Mouse (Mus musculus): Measurements from ENCODE around the gene Mecom. TPM values are rescaled to one million over a fixed set of nuclear protein-coding genes. Genes with fewer than 3 reads are reported as not detected.
"Not testable (repeated sequence)": the region's sequence is repeated elsewhere in the genome, so short reads cannot be mapped to it uniquely, and the experiment has no call there.

Gene Mecom
- total RNA-seq, 2 experiments from 2014 or later = 4.9 to 7.0 TPM

DNA sequence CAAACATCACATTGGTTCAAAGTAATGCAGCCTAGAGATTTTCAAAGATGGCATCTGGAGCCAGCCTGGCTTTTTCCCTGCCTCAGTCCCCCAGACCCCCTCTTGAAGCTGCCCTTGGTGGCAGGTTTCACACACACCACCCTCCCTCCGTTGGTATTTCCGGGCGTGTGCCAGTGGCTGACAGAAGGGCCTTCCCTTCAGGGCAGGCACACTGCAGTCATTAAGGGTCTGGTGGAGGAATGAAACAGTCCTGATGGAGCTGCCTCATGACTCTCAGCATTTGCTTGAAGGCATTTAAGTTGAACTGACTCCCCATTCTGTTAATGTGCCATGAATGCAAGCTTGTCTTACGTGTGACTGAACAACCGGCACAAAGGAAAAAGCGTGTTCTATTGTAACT lies 94.8 kb downstream of the Mecom start:
- intact Hi-C loops (cut with DNase I) = no loop called here
- no peak for DNase-seq

DNA sequence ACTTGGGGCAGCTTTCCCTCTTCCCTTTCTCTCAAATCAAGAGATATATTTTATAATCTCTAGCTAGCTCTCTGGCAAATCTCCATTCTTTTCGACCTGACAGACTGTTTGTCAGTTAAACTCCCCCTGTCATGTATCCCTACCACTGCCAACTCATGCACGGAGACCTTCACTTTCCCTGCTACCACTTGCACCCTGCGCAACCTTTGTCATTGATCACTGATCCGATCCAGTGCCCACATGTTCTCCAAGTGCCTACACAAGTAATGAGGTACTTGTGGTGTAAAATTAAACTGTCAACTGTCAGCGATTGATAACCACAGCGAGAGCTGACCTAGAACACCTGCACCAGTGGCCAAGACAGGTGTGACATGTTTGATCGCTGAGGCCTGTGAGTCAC lies 95.3 kb downstream of the Mecom start:
- DNase-seq = no peak

DNA sequence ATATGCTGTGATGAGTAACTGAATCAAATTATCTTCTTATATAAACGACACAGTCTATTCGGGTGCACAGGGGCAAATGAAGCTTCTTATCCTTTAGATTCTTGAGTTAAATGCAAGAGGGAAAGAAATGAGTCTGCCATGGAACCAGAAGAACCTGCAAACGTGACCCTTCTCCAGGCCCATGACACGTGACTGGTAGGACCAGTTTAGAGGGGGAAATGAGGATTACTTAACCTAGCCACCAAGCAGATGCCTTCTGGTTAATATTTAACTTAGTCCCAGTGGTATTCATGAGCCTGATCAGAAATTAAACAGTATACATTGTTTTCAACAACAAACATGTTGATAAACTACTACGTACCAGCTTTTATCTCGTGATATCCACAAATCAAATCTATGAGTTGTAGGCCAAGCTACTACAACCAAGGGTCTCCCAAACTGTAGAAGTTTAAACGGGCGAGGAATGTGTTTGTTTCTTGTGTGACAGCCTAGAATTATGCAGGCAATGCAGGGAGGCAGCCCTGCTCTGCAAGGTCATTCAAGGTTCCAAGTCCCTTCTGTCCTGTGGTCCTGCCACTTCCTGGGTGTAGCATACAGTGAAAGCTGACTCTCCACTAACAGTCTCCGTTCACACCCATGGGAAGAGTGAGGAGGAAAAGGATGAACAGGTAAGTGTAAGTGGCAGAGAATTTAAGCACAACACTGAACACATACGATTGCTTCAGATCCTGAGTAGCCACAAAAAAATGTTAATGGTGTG lies 97.4 kb downstream of the Mecom start:
- intact Hi-C loops (cut with DNase I) = no loop called here
- no peak for DNase-seq

More for the DNA sequence above, 95.3 kb downstream of the Mecom start:
- intact Hi-C loops (cut with DNase I) = no loop called here

DNA sequence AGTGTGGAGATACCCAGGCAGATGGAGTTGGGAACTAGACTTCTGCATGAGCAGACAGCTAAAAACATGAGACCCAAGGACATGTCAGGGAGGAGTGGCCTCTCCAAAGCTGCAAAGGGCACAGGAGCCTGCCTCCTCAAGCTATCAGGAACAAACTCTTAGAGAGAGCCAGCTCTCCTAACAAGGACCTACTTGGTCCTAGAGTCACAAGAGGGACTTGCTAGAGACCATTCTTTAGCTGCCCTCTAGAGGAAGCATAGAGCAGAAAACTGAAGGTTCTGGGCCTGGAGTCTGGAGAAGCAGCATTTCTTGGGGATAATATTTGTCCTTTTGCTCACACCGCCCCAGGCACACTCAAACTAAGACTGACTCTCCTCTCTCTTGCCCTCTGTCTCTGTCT lies 99.2 kb downstream of the Mecom start:
- intact Hi-C loops (cut with DNase I) = no loop called here
- DNase-seq = no peak

DNA sequence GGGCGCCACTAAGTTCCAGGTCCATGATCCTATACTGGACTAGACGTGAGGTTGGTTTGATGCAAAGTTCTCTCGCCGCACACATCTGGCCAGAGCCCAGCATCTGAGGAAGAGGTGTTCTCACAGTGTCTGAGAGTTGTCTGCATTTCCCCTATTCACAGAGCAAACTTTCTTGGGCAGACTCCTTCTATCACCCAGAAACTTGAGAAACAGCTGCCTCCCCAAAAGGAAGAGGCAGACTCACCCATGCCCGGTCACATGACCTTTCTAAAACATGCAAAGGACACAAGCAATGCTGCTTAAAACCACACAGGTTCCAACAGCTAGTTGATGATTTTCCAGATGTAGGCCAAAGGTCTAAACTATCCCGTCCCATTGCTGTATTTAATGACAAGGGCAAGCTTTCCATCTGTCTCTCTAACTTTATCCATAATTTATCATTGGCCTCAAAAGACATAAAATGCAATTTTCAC lies 101.8 kb downstream of the Mecom start:
- no peak for DNase-seq
- intact Hi-C loops (cut with DNase I) = no loop called here

DNA sequence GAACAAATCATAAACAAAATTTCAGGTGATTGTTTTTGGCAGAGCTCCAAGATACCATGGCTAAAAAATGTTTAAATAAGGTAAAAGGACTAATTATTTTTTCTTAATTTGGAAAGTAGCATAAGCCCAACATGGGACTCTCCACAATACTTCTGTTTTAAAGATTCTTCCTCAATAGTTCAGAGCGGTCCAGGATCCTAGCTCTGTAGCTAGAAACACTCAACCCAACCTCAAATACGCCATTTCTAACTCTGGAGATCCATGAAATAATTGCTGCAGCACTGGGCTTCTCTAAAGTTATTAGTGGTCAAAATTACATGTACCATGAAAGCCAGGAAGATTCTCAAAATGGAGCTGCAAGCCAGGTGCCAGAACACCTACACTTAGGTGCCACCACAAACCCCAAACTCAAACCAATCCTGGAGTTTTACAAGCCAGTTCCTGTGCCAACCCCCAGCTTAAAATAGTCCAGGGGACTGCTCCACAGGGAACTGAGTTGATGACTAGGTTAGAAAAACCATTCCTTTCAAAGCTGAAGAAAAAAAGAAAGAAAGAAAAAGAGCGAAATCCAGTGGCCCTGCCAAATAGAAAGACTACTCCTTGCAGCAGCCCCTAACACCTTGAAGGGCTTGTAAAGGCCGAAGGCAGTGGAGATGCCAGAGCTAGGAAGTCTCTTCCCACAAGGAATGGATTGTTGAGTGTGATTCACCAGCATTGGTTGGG lies 102.4 kb downstream of the Mecom start:
- no peak for DNase-seq
- intact Hi-C loops (cut with DNase I) = no loop called here

DNA sequence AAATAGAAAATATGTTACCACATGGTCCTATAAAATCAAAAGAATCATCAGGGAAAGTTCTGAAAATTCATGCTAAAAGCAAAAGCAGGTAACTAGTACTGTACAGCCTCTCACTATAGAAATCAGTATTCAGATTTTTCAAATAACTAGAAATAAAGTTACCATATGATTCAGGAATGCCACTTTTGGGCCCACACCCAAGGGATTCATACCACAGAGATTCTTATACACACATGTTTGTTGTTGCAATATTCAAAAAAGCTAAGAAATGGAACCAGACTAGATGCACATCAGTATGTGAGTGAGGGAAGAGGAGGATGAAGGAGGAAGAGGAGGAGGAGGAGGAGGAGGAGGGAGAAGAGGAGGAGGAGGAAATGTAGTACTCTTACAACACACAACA lies 106.2 kb downstream of the Mecom start:
- no peak for DNase-seq
- intact Hi-C loops (cut with DNase I) = no loop called here

DNA sequence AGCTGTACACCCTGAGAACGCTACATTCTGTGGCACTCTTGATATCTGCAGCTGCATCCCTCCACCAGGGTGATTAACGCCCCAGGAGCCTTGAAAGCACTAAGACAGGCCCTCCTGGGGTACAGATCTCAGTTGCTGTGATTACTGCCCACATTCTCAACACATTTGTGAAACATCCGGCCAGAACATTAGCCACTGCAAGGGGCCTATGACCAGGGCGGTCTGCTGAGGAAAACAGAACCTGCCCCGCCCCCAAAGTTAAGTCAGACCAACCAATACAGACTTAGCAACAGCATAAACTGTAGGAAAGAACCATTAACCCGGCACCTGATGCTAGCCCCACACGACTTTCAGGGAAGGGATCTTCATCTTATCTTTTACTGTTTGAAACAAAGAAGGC lies 109.8 kb downstream of the Mecom start:
- intact Hi-C loops (cut with DNase I) = no loop called here
- DNase-seq = no peak

DNA sequence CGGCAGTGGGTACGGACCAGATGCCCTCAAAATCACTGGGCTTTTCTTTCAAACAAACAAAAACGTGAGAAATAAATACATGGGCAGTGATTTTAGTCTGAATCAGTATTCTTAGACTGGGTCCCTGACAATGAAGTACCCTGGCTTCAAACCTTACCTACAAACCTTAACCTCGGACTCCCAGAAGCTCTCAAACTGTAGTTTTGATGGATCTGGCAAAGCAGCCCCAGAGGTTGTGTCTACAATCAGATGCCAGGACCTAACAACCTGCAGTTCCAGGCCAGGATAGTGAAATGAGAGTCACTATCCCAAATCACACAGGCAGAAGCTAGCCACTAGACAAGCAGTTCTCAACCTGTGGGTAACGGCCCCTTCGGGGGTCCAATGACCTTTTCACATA lies 111.2 kb downstream of the Mecom start:
- intact Hi-C loops (cut with DNase I) = no loop called here
- DNase-seq = no peak

DNA sequence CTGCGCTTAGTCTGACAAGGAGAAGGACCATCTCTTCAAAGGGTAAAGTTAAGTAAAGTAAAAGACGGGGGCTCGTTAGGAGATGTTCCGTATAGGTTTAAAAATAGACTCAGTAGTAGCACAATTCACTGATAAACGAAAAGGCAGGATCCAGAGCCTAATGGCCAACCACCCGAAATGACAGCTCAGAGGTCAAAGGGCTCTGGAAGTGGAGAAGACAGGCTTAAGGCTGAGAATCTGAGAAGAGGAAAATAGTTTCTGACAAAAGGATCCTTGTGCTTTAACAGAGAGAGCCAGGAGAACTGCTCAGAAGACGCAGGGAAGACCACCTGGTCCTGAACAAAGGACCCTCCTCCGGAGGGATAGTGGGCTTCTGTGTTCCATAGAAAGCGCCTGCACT lies 111.7 kb downstream of the Mecom start:
- intact Hi-C loops (cut with DNase I) = no loop called here
- no peak for DNase-seq

DNA sequence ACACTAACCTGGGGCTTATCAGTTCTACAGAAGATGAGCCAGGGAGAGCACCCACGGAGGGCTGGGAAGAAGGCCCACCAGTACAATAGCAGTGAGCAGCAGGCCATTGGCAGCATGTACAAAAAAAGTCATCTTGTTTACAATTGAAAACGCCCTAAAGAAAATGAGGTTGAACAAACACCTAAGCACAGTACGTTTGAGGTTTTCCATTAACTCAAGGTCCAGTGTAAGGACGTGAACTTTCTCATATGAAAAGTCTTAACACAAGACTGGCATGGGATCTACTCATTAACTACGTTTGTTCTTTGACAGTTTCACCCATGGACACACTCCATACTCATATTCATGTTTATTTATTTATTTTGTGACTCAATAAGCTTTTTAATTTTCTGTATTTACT lies 118.9 kb downstream of the Mecom start:
- DNase-seq = no peak
- intact Hi-C loops (cut with DNase I) = no loop called here

DNA sequence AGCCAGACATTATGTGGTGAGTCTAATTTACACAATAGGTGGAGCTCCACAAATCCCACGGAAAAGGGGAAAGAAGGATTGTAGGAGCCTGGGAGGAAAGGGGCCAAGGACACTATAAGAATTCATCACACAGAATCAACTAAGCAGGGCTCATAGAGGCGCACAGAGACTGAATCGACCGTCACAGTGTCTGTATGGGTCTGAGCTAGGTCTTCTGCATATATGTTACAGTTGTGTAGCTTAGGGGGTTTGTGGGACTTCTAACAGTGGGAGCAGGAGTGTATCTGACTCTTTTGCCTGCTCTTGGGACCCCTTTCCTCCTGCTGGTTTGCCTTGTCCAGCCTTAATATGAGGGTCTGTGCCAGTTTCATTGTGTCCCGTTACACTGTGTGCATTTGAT lies 123.8 kb downstream of the Mecom start:
- no peak for DNase-seq
- intact Hi-C loops (cut with DNase I) = no loop called here

DNA sequence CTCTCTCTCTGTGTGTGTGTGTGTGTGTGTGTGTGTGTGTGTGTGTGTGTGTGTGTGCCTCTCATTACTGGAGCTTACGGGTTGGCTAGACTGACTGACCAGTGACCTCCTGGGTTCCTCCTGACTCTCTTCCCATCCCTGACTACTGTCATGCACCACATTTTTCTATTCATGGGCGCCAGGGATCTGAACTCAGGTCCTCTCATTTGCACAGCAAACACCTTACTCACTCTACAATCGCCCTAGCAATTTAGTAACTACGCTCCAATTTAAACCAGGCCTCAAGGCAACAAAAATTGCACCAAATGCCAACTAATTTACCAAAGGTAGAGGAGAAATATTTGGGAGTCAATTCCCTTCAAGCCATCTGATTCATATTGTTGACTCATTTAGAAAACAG lies 125.9 kb downstream of the Mecom start:
- DNase-seq; intact Hi-C loops (cut with DNase I): not testable (repeated sequence)

DNA sequence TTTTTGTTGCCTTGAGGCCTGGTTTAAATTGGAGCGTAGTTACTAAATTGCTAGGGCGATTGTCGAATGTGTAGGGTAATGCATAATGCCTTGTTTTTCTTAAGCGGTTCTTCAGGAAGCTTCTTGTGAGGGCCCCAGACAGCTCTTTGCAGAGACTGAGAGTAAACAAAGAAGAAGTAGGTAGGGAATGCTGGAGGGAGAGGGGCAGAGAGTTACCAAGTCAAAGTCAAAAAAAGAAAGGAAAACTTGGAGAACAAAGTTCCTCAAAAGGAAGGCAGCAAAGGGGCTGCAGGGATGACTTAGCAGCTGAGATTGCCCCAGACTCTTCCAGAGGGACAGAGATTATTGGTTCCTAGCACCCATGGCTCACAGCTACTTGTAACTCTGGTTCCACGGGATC lies 126.9 kb downstream of the Mecom start:
- no peak for DNase-seq
- intact Hi-C loops (cut with DNase I) = no loop called here

DNA sequence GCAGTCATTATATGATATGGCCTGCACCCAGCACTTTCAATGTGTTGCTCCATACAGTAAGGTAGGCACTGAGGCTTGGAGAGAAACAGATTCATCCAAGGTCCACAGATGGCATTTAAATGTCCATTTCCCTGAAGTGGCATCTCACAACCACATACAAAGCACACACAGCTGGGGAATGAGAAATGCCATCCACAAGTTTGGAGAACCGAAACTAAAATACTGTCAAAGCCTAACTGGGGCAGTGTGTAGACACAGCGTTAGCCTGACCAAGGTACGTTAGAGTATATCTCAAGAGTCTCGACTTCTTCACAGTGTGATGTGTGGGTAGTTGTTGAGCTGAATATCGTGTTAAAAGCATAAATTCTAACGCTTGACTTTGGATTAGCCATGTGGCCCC lies 133.6 kb downstream of the Mecom start:
- intact Hi-C loops (cut with DNase I) = no loop called here
- DNase-seq = no peak

DNA sequence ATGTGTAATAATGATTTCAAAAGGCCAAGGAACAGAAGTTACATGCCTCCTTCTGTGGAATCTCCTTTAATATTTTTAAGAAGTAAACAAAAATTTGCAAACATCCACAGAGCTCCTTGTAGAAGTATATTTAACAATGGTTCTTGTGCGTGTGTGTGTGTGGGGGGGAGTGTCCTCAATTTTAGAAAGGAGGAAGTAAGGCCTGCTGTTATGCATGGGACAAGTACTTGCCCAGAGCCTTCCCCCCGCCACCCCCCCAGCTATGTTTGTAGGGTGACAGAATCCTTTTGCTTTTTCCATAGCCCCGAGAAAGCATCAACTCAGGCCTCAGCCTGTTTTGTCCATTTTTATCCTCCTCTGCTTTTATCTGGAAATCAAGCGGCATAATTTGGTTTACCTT lies 137.0 kb downstream of the Mecom start:
- DNase-seq = no peak
- intact Hi-C loops (cut with DNase I) = no loop called here

DNA sequence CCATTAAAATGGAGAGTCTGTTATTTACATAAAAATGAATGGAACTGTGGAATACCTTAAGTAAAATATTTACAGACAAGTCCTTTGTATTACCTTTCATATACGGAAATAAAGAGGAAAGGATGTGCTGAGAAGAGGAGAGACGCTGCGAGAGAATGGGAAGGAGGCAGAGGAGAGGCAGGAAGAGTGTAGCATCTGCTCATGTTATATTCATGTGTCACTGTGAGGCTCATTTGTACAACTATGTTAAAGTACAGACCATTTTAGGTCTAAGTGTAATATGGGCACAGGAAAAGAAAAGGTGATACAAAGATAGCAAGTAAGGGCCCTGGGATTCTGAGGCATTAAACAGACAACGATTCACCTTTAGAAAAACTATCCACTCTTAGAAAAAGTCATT lies 143.0 kb downstream of the Mecom start:
- intact Hi-C loops (cut with DNase I) = no loop called here
- no peak for DNase-seq

DNA sequence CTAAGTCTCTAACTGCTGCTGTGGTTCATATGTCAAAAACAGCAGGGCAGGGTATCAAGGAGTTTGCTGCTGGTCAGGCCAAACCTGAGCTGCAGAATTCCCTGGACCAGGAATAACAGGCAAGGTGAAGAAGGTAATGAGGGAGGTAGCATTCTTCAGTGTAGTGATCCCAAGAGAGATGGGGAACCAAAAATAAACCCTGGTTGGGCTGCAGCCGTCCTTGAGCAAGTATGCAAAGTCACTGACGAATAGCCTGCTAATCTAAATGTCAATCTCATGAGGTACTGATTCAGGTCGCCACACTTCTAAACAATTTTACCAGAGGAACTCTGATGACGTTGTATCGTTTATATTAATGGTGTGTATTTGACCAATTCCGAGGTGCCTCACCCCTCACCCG lies 148.9 kb downstream of the Mecom start:
- no peak for DNase-seq
- intact Hi-C loops (cut with DNase I) = no loop called here

DNA sequence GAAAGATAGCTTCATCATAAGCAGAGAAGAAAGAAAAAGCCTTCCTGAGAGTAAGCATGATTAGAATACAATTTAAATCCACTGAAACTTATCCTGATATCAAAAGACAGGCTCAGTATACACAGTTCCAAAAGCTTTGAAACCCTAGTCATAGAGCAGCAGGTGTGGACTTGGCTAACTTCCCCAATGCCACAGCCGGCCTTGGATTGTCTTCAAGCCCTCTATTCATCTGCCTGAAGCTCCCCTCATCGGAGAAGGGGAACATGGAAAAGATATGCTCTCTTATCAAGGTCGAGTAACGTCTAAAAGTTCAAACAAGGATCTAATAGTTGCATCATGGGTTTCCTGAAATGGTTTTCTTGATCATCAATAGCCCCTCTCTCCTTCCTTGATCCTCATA lies 152.9 kb downstream of the Mecom start:
- intact Hi-C loops (cut with DNase I) = no loop called here
- DNase-seq = no peak

DNA sequence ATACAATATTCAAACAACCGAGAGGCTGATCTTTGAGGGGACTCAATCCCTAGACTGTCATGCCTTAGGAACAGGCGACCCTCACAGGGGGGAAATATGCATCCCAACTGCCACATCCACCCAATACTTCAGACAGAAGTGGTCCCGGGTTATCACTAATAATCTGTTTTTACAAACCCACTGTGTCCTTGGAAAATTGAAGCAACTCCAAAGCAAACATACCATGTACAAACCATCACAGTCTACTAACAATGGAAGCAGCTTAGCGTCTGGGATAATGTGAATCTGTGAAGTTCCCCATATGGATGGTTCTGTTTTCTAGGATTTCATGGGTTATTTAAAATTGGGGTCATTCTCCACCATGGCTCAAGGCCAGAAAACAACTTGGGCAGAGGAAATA lies 155.1 kb downstream of the Mecom start:
- DNase-seq = no peak
- intact Hi-C loops (cut with DNase I) = no loop called here

DNA sequence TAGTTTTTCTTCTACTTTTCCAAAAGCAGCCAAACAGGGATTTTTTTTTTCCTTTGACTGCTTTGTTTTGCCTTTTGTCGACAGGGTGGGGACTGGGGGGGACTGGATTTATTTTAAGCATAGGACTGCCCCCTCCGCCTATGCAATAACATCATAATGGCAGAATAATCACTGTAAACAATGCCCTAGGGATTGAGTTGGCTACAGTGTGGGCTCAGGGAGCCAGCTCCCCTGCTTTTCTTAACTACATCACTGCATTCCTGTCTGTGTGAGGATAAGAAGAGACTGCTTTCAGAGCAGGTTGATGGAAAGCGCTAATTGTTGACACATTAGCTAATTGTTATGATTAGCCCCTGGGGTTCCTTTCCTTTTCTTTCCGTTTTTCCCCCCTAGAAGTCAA lies 155.6 kb downstream of the Mecom start:
- no peak for DNase-seq
- intact Hi-C loops (cut with DNase I) = no loop called here

DNA sequence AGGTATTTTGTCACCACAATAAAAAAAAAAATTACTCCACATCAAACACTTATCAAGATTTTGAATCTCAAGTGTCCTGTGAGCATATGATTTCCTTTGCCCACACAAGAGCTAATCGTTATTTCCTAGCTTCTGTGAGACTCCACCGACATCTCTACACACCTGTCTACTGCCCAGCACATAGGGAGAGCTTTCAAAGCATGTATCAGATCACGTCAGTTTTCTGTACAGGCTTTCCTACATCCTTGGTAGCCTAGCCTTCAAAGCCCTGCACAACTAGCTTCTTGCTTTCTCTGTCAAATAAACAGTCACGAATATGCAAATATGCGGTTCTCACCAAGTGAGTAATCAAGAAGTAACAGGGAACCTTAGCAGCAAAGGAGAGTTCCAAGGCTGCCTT lies 157.5 kb downstream of the Mecom start:
- DNase-seq = no peak
- intact Hi-C loops (cut with DNase I) = no loop called here
